Mouse (Mus musculus) thymus, adult 18-20 months (tissue): ENCODE measurements around the gene Vmn2r91.
"Not testable (repeated sequence)": the region's sequence is repeated elsewhere in the genome, so short reads cannot be mapped to it uniquely, and the experiment has no call there.

Source experiments
- DNase-seq, 2 experiments: peaks; one replicate each; pipeline ENCODE4 v3.0.0; 2022; ENCODE audit warnings: mixed read lengths in 2 of 2

Gene Vmn2r91

DNA sequence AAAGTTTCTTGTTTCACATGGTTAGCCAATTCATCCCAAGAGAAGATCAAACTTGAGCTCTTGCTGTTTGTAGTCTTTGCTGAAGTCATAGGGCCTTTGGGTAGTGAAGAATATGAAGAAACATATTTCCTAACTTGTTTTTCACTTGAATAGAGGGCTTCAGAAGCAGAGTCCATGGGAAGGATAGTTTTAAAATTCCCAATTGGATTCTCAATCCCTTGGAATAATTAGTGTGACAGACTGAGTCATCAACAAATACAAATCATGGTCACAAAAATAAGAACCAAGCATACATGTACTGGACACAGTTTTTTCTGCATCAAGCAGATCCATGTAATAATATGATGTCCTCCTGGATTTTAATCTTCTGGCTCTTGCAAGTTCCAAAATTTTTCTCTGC is at the start of gene Vmn2r91:
Gene Vmn2r91, plus strand, starts transcription at position 301 of the 400 bp plus-strand sequence.
- DNase-seq: not testable (repeated sequence)

DNA sequence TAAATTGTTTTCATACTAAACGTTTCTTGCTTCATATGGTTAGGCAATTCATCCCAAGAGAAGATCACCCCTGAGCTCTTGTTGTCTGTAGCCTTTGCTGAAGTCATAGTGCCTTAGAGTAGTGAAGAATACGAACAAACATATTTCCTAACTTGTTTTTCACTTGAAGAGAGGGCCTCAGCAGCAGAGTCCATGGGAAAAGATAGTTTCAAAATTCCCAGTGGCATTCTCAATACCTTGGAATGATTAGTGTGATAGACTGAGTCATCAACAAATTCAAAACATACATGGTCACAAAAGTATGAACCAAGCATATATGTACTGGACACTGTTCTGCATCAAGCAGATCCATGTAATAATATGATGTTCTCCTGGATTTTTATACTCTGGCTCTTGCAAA is 35.7 kb upstream of the Vmn2r91 start, which contains the start of gene Vmn2r124:
Gene Vmn2r124, plus strand, starts transcription at position 301 of the 400 bp plus-strand sequence.
- no peak for DNase-seq

- DNase-seq: not testable (repeated sequence)
Measured at GRCm38 (mm10) chr17:18095626-18096025, 10.8 kb downstream of the Vmn2r91 start.

DNA sequence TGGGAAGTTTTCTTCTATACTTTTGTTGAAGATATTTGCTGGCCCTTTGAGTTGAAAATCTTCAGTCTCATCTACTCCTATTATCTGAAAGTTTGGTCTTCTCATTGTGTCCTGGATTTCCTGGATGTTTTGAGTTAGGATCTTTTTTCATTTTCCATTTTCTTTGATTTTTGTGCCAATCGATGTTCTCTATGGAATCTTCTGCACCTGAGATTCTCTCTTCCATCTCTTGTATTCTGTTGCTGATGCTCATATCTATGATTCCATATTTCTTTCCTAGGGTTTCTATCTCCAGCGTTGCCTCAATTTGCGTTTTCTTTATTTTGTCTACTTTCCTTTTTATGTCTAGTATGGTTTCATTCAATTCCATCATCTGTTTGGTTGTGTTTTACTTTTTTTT is 17.4 kb downstream of the Vmn2r91 start:
- DNase-seq: not testable (repeated sequence)

DNA sequence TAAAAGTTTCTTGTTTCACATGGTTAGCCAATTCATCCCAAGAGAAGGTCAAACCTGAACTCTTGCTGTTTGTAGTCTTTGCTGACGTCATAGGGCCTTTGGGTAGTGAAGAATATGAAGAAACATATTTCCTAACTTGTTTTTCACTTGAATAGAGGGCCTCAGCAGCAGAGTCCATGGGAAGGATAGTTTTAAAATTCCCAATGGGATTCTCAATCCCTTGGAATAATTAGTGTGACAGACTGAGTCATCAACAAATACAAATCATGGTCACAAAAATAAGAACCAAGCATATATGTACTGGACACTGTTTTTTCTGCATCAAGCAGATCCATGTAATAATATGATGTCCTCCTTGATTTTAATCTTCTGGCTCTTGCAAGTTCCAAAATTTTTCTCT is 66.8 kb downstream of the Vmn2r91 start, which contains the start of gene Vmn2r92:
Gene Vmn2r92, plus strand, starts transcription at position 301 of the 400 bp plus-strand sequence.
- DNase-seq: not testable (repeated sequence)

DNA sequence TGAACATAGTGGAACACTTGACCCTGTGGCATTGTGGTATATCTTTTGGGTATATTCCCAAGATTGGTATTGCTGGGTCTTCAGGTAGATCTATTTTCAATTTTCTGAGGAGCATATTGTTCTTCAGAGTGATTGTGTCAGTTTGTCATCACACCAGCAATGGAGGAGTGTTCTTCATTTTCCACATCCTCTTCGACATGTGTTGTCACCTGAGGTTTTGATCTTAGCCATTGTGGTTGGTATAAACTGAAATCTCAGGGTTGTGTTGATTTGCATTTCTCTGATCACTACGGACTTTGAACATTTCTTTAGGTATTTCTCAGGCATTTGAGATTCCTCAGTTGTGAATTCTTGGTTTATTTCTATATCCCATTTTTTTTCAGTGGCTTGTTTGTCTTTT is 76.4 kb downstream of the Vmn2r91 start:
- DNase-seq: not testable (repeated sequence)
